Mouse (Mus musculus) spleen, adult 18-20 months (tissue): Measurements from ENCODE around the gene Sec16b.

Source experiments
- DNase-seq, 2 experiments: peaks; one replicate each; pipeline ENCODE4 v3.0.0; 2022; ENCODE audit warnings: mixed read lengths in 2 of 2

The Sec16b gene

DNA sequence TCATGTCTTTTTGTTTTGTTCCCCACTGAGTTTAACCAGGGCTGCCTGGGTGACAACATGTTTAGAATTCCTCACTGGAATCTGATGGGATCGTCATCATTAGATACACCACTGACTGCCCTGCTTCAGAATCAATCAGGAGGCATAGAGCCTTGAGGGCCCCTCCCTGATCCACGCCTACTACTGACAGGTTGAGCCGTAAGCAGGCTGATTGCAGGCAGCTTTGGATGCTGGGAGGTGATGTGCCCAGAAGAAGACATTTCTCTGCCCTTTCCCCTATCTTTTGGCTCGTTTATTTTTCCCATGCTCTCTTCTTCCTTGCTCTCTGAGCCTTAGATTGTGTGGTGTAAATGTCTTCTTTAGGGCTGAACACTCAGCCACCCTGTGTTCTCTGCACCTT lies 7.8 kb downstream of the Sec16b start:
- DNase-seq, result no peak

DNA sequence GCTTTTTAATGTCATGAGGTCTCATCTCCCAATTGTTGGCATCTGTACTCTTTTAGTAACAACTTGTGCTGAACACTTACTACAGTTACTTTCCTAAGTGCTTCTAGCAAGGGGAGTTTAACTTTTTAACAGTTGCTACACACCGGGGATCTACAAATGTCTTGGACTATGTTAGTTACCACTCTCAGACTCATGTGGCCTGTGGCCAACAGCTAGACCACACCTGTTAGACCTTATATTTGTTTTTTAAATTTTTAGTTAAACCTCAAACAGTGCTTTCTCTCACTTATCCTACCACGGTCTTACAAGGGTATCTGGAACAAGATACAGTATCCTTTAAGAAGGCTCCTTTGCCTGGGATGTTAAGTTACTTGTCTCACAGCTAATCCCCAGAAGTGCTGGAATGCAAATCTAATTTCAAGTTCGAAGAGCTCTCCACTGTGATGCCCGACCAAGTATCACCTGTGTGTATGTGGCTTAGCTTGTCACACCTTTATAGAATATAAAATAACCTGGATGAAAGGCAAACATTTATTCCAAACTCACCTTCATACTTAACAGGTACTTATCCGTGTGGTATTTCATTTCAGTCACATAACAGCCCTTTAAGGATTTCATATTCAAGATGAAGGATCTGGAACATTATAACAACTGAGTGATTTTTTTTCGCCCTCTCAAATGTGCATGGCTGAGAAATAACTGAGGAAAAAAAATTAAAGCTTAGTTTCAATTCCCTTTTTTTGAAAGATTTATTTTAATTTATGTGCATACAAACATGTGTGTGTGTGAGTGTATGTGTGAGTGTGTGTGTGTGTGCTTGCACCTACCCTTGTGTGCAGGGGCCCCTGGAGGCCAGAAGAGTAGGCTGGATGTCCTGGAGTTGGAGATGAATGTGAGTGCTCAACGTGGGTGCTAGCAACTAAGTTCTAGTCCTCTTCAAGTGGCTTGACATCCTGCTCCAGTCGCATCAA lies 10.6 kb downstream of the Sec16b start:
- no peak for DNase-seq

DNA sequence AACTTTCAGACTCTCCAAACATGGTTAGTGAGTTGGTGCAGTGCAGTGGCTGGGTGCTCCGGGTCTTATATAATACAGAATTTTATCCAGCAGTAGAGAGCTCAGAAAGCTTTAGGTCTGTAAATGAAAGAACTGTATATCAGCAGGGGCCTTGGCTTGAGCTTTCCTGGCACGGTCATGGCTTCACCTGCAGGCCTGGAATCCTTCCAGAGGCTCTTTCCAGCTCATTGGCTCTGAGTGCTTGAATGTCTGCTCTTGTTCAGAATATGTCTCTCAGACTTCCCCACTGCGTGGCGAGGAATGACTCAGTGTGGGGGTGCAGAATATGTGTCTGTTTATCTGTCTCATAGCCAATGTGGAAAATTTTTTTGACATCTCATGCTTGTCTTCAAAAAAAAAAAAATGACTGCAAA lies 11.6 kb downstream of the Sec16b start:
- DNase-seq, result no peak

DNA sequence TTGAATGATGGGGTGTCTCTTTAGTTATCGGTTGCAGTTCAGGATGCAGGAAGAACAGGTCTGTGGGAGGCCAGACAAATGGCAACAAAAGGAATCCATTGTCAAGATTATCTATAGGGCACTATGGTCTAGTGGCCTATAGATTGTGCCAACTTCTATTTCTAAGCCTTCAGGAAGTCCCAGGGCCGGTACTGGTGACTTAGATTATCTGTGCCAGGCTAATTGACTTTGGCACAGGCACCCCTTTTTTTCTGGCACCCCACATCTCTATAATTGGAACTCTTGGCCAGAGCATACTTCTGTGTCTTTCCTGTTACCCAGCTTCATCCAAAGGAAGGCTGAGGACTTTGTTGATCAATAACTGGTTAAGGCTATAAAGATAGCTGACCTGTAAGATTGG lies 12.9 kb downstream of the Sec16b start:
- DNase-seq, result no peak

DNA sequence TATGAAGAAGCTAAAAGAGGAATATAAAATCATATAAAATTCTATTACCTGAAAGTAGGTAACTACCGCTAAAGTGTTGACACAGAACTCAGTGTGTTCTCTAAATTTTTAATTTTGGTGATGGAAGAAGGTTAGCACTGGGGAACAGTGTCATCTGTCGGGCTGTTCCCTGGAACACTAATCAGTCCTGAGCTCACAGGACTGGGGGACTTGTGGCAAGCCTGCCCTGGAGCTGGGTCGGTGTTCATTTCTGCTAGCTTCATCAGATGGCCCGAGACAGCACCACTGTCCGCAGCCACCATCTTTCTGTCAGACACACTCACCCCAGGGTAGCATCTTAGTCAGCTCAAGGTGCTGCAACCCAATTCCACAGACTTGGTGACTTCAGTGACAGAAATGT lies 15.8 kb downstream of the Sec16b start:
- no peak for DNase-seq

DNA sequence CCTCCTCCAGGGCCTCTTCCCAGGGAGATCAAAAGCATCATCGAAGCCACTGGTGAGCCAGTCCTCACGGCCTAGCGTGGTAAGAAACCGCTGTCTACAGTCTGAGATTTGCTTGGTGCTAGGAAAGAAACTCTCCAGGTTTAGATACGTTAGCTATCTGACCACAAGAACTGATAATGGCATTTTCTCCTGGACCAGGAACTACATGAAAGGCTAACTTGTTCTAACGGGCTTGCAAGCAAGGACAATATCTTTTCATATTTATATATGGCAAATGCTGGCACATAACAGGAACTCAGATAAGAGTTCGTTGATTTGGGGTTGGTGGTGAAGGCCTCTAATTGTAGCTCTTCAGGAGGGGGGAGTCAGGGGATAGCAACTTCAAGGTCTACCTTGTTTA lies 18.2 kb downstream of the Sec16b start:
- no peak for DNase-seq

DNA sequence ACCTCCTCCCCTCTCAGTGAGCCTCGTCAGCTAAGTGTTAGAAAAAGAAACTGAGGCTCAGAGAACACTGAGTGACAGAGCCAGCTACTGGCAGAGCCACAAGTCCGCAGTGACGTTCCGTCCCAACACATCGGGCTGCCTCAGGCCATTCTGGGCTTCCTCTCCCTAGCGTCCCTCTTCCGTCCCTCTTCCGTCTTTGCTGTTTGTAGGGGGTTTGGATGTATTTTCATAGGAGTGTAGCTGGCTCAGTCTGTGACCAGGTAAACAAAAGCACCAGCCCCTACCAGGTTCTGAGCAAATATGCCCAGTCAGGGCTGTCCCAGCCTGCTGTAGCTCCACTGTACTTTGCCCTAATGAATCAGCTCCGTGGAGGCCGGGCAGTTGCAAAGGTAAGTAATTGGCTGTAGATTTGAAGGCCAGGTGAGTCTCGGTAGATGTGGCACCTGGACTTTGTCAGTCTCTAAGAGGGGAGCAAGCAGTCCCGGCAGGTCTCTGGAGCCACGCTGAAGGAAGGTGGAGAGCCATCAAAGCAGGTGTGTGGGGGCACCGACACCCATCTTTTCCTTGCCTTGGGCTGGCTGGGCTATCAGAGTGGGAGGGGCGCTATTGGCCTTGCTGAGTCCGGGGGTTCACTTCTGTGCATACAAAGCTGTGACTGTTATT lies 19.3 kb downstream of the Sec16b start:
- DNase-seq, result no peak

DNA sequence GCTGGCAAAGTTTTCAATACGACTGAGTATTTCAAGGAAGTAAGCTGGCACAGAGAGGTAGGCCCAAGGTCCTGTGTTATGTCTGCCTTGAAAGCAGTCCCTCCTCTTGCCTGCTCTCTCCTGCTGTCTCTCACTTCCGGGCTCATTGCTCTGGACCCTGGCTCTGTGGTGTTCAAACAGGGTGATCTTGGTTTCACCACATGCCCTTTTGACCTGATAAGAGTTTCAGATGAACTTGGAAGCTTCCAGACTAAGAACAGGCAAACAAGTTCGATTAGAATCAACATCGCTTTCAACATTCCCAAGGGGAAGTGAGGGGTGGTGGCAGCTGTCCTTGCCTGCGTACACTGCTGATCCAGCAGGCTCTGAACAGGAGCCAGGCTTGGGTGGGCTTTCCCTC lies 20.1 kb downstream of the Sec16b start:
- DNase-seq, result no peak

DNA sequence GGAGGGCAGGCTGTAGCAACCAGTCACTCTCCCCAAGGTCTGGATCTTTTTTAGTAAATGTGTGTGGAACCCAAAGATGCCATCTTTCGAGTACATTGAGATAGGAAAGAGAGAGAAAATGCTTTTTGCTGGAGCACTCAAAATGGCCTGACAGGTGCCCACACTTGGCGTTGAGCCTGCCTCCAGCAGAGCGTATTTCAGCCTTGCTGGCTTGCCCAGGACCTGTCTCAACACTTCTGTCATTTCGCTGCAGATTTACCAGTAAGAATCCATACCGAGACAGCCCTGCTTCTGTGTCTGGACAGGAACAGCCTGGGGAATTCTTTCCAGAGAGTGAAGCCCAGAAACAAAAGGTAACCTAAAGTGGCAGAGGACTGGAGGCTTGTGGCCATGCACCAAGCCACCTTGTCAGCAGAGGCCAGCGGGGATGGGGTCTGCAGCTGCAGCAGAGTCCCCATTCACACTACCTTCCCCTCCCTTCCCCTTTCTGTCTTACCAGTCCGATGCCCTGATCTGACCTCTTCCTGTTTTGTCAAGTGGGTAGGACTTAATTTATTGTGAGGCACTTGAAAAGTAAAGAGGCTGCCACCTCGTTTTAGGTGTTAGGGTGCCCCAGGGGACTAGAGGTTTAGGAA lies 26.4 kb downstream of the Sec16b start:
- DNase-seq, result no peak

DNA sequence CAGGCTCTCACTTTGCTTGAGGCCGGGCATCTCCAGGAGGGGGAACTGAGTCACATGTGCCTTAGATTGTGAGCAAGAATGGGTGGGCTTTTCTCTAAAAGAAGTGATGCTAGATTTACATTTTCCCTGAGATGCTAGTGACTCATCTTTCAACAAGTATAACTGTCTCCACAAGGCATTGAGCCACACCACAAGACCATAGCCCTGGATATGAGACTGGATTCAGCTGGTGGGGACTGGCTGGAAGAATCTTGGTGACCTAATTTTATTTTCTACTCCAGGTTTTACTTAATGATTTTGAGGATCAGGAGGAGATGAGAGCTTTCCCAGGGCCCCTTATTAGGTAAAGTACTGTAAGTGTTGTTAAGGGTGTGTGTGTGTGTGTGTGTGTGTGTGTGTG lies 29.0 kb downstream of the Sec16b start:
- no peak for DNase-seq

DNA sequence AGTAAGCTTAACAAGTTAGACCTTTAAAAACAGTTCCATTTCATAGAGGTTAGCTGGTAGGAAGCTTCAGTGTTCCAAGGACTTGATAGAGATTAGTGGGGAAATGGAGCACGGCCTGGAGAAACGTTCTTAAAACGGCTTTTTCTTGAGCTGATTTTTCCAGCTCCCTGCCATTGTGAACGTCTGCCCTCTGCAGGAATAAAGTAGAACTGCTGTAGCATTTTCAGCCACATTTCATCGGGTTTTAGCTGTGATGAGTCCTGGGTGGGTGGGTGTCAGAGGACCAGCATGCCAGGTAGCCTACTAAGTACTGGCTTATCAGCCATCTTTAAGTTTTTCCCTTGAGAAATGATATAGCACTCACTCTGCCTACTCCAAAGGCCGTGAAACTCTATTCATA lies 29.9 kb downstream of the Sec16b start:
- peak in 1 of 2 experiments; percentile 21 for DNase-seq

DNA sequence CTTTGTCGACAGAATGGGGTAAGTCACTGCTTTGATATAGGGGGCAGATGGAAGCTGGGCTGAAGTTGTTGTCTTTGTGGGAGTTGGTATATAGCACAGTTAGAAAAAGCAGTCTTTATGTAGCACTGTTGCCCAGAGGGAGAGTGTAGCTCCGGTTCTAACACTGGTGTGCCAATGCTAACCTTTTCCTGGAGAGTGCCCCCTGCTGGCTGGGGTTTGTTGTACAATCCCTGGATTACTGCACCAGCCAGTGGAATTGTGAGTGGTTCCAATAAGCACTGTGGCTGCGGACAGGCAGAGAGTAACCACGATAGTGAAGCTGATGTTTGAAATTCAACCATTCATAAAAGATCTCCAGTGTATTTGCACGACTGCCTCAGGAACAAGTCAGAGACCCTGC lies 31.1 kb downstream of the Sec16b start:
- peak in 1 of 2 experiments; percentile 37 for DNase-seq

DNA sequence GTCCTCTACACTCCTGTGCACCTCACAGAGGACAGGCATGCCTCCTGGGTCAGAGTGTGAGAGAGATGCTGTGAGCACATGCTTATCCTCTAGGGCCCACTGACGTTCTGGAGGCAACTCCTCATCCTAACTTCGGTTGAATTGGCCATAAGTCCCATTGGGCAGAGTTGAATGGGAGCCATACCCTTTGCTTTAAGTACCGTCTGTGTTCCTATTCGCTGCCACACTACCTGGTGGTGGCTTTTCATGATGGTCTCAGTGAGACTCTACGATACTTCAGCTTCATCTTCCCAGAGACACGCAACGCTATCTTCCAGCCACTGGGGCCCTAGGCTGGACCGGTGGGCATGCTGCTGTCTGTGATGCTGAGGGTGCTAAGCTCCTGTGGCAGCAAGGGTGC lies 38.5 kb downstream of the Sec16b start:
- no peak for DNase-seq

DNA sequence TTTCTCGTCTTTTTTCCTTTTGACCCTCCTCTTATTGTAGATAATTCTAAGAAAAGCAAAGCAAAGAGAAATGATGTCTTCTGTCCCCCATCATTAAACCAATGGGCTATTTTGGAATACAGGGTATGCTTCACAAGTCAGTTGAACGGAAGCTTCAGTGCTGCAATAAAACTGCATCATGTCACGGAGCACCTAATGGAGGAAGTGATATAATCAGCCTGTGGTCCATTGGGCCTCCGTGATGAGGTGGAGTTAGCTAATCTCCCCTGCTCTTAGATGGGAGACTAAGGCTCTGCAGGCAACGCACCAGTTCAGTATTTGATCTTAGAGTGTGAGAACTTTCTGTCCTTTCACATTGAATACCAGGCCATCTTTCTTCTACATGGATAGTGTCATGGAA lies 41.1 kb downstream of the Sec16b start:
- DNase-seq, result no peak

DNA sequence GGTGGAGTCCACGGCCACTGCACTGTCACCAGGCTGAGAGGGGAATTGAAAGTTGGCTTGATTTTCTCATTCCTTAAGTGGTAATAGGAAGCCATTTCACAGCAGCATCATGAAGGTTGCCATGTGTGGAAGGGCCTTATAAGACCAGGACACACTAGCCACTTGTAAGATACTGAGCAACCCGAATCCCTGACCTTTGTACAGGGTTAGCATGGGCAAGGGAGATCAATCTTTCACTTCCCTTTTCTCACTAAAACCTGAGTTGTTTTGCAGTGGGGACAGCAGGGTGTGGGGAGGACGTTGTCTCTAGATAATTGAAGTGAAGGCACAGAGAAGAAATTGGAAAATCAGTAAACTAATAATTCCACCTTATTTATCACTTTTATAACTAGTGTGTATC lies 43.2 kb downstream of the Sec16b start:
- no peak for DNase-seq

DNA sequence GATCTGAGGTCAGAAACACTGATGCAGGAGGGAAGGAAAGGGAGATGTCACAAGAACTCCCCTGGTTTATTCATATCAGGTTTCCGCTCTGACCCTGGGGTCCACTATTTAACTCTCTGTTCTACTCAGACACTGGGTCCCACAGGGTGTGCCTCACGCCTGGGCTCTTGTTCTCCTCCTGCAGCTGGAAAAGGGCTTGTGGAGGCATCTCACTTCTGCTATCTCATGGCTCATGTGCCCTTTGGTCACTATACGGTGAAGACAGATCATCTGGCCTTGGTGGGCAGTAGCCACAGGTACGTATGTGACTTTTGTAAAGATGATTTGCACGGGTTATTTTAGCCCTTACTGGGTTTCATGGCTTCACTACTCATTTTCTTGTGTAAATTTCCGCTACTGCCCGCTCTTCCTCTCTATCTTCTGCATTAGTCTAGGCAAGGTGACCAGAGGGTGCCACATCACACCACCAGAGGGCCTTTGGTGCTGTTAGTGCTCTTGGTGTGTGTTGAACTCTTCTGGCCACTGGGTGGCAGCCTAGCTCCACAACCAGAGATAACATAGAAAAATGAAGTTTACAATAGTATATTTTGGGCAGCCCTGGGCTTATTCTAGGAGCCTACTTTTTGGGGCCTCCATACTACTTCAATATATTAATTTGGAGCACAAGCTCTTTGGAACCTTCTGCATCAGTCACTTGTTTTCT lies 46.4 kb downstream of the Sec16b start:
- DNase-seq, result peak; percentile 39 to 60

DNA sequence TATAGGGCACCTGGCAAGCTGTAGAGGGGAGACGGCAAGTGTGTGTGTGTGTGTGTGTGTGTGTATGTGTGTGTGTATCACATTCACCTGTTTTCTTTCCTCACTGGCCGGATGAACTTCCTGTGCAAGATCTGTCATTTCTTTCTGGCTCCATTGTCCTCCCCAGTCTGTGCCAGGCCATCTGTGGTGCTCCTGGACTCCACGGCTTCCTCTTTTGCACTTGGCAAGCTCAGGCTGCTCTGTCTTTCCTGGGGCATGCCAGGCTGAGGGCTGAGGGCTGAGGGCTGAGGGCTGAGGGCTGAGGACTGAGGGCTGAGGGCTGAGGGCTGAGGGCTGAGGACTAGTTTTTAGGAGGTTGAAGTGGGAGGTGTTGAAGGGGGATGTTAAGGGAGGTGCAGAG lies 47.6 kb downstream of the Sec16b start:
- no peak for DNase-seq

DNA sequence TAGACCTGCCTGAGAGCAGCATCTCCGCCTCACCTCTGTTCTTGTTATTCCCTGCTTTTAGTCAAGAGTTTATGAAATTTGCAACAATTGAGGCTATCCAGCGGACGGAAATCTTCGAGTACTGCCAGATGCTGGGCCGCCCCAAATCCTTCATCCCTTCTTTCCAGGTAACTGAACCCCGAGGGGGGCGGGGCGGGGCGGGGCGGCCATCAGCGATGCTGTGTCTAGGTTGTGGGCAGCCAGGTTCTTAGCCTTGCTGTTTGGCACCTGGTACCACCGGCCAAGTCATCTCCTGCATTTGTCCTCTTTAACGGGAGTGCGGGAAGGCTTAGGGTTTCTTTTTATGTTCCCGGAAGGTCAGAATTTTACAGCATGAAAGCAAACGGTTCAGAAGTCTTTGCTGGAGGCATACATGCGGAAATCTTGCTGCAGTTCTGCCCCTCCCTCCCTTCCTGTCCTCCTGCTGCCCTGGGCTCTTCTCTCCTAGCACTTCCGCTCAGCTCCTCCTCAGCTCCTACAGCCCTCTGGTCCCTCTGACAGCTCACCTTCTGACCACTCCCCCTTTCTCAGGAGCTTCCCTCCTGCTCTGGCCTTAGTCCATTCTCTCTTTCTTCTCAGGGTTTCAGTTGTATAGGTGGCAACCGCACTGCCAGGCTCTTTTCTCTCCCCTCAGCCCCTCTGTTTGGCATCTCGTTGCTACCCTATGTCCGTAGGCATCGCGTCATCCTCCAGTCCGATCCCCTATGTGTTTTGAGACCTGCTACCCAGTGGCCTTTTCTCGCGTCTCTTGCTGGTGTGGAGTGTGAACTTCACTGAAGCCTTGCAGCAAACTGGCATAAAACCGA lies 48.4 kb downstream of the Sec16b start:
- no peak for DNase-seq

DNA sequence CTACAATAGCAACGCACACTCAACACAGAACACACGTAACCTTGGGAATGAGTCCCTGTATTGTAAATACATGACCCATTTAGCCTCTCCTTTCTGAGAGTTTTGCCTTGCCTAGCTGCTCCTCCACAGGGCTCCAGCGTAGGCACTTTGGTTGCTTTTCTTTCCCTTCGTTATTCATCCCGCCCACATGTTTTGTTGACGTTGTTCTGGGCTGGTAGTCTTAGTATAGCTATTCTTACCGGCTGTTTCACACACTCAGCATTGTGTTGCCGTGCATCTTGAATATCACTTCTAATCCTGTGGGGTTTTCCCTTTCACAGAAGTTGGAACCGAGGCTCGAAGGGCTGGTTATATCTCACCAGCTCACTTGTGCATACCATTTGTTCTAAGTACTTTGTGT lies 49.2 kb downstream of the Sec16b start:
- no peak for DNase-seq

DNA sequence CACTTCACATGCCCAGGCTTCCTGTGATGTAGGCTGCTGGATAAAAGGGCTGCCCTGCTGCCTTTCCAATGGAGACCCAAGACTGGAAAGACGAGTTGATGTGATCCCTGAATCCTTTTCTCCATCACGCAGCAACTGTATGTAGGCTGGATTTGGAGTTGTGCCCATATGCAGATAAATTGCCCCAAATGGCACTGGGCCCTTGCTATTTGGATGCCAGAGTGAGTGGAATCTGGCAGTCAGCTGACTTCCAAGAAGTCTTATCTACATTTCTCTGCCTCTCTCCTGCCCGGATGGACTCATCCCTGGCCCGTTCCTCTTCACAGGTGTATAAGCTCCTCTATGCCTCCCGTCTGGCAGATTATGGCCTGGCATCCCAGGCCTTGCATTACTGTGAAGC lies 49.9 kb downstream of the Sec16b start:
- DNase-seq, result no peak

DNA sequence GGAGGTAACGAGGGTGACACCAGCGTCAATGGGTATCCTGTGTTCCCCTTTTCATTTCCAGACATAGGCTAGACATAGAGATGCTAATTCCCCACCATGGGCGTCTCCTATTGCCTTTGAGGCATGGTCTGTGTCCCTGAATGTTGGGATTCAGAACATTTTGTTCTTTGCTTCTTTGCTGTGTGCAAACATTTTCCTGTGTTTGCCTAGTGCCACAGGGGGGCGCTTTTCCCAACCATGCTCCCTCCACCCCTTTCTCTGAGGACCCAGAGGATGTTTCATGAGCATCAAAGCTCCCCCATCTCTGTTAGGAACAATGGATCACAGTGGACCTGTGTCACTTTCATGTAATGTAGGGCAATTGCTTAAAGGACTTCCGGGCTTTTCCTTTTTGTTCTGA lies 51.6 kb downstream of the Sec16b start:
- DNase-seq, result no peak

DNA sequence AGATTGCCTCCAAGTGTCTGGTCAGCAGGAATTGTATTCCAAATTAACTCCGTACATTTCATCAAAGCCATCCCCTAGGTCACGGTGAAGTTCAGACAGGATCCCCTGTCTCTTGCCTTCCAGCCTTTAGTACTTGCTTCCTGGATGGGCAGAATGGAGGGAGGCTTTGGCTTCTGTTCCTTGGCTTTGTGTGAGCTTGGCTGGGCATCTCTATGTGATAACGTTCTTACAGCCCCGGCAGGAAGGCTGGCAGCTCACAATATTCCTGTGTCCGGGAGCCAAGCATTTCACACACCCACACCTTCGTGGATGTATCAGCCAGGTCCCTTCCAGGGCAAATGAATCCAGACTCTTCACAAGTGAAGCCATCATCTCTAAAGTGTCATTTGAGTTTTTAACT lies 53.5 kb downstream of the Sec16b start:
- DNase-seq, result no peak
